Mouse (Mus musculus) heart, embryonic 16.5 days (tissue): ENCODE data around the gene Tmem185b. TPM values are rescaled to one million over a fixed set of nuclear protein-coding genes. Genes with fewer than 3 reads are reported as not detected.

Experiments
- ATAC-seq: fragments of 200-750 bp; cut with Nextera tagmentation; replicated peaks from 2 replicates; pipeline ENCODE4 v1.8.0; 2017; ENCODE audit warnings: moderate number of reproducible peaks; ENCODE audit not compliant: insufficient read depth, low FRiP score; ENCODE audit errors: extremely low read depth
- H3K27ac ChIP-seq: fragments of 300-500 bp; sonication (generic); 2 replicates; pipeline ENCODE4 v1.5.1; 2014; ENCODE audit warnings: mild to moderate bottlenecking, low read length, control low read depth, moderate library complexity
- H3K27me3 ChIP-seq: fragments of 300-500 bp; sonication (generic); 2 replicates; pipeline ENCODE4 v1.6.1; 2014; ENCODE audit warnings: low read length, mixed read lengths; ENCODE audit not compliant: control insufficient read depth, insufficient read depth
- H3K36me3 ChIP-seq: fragments of 300-500 bp; sonication (generic); 2 replicates; pipeline ENCODE4 v1.6.1; 2014; ENCODE audit not compliant: control insufficient read depth, insufficient read depth
- H3K4me1 ChIP-seq: fragments of 300-500 bp; sonication (generic); 2 replicates; pipeline ENCODE4 v1.6.1; 2014; ENCODE audit warnings: low read length, mixed read lengths; ENCODE audit not compliant: control insufficient read depth, insufficient read depth
- H3K4me2 ChIP-seq: fragments of 300-500 bp; sonication (generic); 2 replicates; pipeline ENCODE4 v1.6.1; 2014; ENCODE audit warnings: low read depth, mild to moderate bottlenecking, control low read depth, low read length
- H3K4me3 ChIP-seq: fragments of 300-500 bp; sonication (generic); 2 replicates; pipeline ENCODE4 v1.5.1; 2014; ENCODE audit warnings: mild to moderate bottlenecking, control low read depth, low read length
- H3K9ac ChIP-seq: fragments of 300-500 bp; sonication (generic); 2 replicates; pipeline ENCODE4 v1.6.1; 2014; ENCODE audit warnings: low read length, control low read depth
- H3K9me3 ChIP-seq: fragments of 300-500 bp; sonication (generic); replicated peaks from 2 replicates; pipeline ENCODE4 v1.6.1; 2016; ENCODE audit warnings: low read length; ENCODE audit not compliant: control insufficient read depth
- WGBS: fragments of 180-500 bp; shearing (Covaris S2); extraction: QIAGEN DNeasy Blood & Tissue Kit; methylation state at CpG from one replicate; pipeline ENCODE4 v1.1.7; 2014; 5-methylcytosine and 5-hydroxymethylcytosine counted together
- polyA plus RNA-seq: library from polyadenylated mRNA; unstranded; fragments of >200 nt; fragmentation: Nextera tagmentation; extraction: Ambion mirVana; gene quantifications from 2 replicates; pipeline ENCODE4 v1.2.1, GENCODE M21; 2015

Gene Tmem185b
- 24.7 and 25.8 TPM in 2 replicates for polyA plus RNA-seq

DNA sequence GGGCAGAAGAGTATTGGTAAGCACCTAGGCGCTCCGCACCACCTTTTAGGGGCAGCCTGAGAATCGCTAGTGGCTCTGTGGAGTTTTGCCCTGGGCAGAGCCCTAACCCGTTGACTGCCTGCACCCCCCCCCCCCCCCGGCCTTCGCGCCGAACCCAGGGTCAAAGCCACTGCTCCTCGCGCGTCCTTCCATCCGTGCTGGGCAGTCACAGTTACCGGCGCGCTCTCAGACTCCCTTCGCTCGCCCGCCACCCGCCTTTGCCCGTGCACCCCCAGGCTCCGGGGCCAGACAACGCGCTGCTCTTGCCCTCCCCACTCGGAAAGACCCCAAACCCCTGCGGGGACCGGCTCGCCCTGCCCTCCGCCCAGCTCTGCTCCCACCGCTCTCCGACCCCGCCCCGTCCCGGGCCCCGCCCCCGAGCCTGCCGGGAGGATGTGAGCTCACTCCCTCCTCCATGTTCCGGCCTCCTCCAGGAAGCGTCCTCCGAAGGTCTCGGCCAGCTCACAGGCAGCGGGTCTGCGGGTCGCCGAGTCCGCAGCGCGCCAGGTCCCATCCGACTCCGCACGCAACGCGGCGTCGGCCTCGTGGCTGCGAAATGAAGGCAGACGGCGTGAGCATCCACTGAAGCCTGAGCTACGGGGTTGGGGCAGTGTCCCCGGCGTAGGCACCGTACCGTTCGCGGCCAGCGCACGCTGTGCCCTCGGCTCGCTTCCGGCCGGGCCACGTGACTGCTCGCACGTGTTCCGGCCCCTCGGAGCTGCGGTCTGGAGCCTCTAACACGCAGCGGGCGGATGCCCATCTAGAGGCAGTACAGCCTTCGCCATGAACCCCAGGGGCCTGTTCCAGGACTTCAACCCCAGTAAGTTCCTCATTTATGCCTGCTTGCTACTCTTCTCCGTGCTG is at the start of gene Tmem185b:
Tmem185b (plus strand) TSS at position 472 of the 903 bp plus-strand sequence.
- H3K27ac ChIP-seq = peak within 1 kb of the TSS; percentile 90
- H3K9me3 ChIP-seq = peaks cover 11% of the 10 kb centered on the region
- H3K36me3 ChIP-seq = peaks cover 25% of the 10 kb centered on the region
- peak; percentile 96 for ATAC-seq
- H3K9ac ChIP-seq = peak within 1 kb of the TSS; percentile 87
- peak within 1 kb of the TSS; percentile 75 for H3K4me3 ChIP-seq
- peak within 1 kb of the TSS; percentile 71 for H3K4me2 ChIP-seq
- peaks cover 20% of the 10 kb centered on the region for H3K4me1 ChIP-seq
- H3K27me3 ChIP-seq = no peaks in the 10 kb centered on the region
- WGBS = 1% methylated on average over 78 of the region's 82 CpGs

DNA sequence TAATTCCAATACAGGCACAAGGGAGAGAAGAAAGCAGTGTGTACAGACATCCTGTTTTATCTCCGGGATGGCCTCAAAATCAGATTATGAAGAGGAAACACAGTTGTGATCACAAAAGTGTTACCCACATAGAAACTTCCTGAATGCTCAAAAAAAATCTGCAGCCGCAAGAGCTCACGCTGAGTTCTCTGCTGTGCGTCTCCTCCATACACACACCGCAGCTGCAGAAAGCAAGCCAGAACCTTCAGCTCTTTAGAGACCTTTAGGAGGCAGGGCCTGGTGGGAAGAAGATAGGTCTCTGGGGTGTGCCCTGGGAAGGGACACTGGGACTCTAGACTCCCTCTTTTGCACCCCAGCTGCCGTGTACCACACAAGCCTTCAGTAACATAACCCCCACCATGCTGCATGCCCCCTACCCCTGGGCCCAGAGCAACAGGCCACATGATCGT is 49.0 kb upstream of the Tmem185b start:
- ATAC-seq = no peak
- no peak overlapping the region for H3K9ac ChIP-seq
- peaks cover 9% of the 10 kb centered on the region for H3K4me1 ChIP-seq
- H3K9me3 ChIP-seq = no peaks in the 10 kb centered on the region
- WGBS = 66% methylated on average over 7 of the region's 7 CpGs
- H3K27ac ChIP-seq = no peak overlapping the region
- no peaks in the 10 kb centered on the region for H3K27me3 ChIP-seq
- H3K4me2 ChIP-seq = no peak overlapping the region
- no peak overlapping the region for H3K4me3 ChIP-seq
- H3K36me3 ChIP-seq = peaks cover 37% of the 10 kb centered on the region

DNA sequence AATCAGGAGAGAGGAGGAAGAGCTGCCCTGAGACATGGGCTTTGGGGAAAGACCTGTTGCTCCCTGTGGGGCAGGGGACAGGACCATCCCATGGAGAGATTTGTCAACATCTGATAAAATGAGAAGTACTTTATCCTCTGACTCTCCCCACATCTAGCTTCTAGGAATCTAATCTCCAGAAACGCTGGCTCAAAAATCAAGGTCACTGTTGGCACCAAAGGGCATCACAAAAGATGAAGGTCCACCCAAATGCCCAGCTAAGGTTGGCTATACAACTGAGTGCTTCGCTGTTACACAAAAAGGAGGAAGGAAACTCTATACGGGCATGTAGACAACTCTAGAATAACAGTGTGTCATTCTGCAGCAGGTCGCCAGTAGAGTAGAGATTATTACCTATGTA is 46.3 kb upstream of the Tmem185b start:
- 64% methylated on average over 4 of the region's 4 CpGs for WGBS
- no peaks in the 10 kb centered on the region for H3K27me3 ChIP-seq
- H3K4me2 ChIP-seq = no peak overlapping the region
- no peak overlapping the region for H3K9ac ChIP-seq
- H3K36me3 ChIP-seq = peaks cover 30% of the 10 kb centered on the region
- peaks cover 8% of the 10 kb centered on the region; the same call in 1 of the 2 replicates for H3K4me1 ChIP-seq
- H3K27ac ChIP-seq = no peak overlapping the region
- ATAC-seq = no peak
- no peaks in the 10 kb centered on the region for H3K9me3 ChIP-seq
- H3K4me3 ChIP-seq = no peak overlapping the region

DNA sequence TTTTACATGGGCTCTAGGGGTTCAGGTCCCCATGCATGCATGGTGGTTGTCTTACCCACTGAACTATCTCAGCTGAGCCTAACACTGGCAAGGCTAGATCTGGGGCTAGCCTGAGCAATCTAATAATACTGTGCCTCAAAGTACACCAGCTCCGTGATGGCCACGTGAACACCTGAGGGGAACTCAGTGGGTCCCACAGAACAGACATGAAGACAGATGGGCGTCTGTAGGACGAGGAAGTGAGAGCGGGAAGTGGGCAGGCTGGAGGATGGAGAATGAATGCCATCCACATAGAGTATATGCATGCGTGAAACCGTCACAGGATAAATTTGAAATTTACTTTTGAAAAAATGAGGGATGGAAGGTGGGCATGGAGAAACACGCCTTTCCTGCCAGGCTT is 45.3 kb upstream of the Tmem185b start:
- Histone ChIP-seq H3K9me3 (no peaks in the 10 kb centered on the region), H3K9ac (no peak overlapping the region), H3K27me3 (no peaks in the 10 kb centered on the region), H3K36me3 (peaks cover 23% of the 10 kb centered on the region), H3K4me2 (no peak overlapping the region), H3K27ac (no peak overlapping the region), H3K4me3 (no peak overlapping the region), H3K4me1 (peaks cover 8% of the 10 kb centered on the region)
- ATAC-seq = no peak
- 91% methylated on average over 8 of the region's 8 CpGs for WGBS

DNA sequence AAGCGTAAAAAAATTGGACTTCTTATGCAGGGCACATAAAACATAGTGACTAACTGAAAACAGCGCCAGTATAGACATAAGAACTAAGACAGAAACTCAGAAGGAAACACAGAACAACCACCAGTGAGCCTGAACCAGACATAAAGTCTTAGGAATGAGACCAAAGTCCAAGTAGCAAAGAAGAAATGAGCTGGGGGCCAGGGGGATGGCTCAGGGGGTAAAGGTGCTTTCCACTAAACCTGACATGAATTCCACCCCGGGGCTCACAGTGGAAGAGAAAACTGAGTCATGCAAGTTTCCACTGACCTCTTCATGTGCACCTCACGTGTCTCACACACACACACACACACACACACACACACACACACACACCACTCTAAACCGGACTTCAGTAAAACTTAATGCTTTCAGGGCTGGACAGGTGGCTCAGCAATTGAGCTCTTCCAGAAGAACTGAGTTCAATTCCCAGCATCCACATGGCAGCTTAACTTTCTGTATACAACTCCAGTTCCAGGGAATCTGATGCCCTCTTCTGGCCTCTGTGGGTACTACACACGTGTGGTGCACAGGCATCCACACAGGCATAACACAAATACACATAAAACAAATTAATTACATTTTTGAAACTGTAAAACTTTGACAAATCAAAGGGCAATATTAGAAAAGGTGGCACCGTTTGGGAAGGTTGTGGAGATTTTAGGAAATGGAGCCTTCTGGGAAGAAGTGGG is 44.6 kb upstream of the Tmem185b start:
- H3K27me3 ChIP-seq = no peaks in the 10 kb centered on the region
- no peak overlapping the region for H3K4me3 ChIP-seq
- no peaks in the 10 kb centered on the region for H3K9me3 ChIP-seq
- H3K9ac ChIP-seq = no peak overlapping the region
- no peak for ATAC-seq
- H3K4me2 ChIP-seq = no peak overlapping the region
- H3K4me1 ChIP-seq = peaks cover 13% of the 10 kb centered on the region
- H3K36me3 ChIP-seq = peaks cover 18% of the 10 kb centered on the region
- H3K27ac ChIP-seq = no peak overlapping the region
- 91% methylated on average over 7 of the region's 7 CpGs for WGBS

DNA sequence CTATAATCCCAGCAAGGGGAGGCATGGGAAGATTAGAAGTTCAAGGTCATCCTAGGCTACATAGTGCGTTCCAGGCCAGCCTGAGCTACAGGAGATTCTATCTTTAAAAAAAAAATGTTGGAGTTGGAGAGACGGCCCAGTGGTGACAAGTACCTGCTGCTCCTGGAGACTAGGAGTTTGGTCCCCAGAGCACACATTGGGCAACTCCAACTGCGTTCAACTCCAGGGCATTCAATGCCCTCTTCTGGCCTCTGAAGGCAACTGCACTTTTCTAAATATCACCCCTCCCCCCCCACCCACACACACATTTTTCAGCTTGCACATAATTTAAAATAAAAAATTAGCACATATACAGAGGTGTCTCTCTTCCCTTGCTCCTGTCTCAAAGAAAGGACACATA is 43.1 kb upstream of the Tmem185b start:
- no peaks in the 10 kb centered on the region for H3K27me3 ChIP-seq
- H3K36me3 ChIP-seq = peaks cover 9% of the 10 kb centered on the region
- no peak overlapping the region for H3K9ac ChIP-seq
- no peak overlapping the region for H3K4me3 ChIP-seq
- H3K4me2 ChIP-seq = no peak overlapping the region
- H3K27ac ChIP-seq = no peak overlapping the region
- H3K4me1 ChIP-seq = peaks cover 25% of the 10 kb centered on the region
- H3K9me3 ChIP-seq = no peaks in the 10 kb centered on the region
- WGBS = 56% methylated on average over 3 of the region's 3 CpGs
- no peak for ATAC-seq

DNA sequence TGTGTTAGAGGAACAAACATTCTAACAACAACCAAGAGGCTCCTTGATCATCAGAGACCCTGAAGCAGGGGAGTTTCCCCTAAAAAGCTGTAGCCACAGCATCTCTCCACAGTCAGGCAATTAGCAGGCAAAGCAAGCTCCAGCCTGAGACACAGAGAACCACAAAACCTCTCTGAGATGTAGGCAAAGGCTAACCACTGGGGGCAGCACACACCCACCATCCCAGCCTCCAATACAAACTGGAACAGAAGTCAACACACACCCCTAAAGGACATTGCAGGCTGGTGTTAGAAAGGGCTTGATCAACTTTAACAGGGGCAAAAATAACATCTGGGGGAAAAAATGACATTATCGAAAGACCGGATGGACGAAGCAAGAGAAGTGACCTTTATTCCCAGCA is 41.5 kb upstream of the Tmem185b start:
- no peak overlapping the region for H3K4me3 ChIP-seq
- no peak overlapping the region for H3K4me2 ChIP-seq
- 44% methylated on average over 3 of the region's 3 CpGs for WGBS
- peak; percentile 46; the same call in 1 of the 2 replicates for ATAC-seq
- peaks cover 34% of the 10 kb centered on the region for H3K4me1 ChIP-seq
- H3K36me3 ChIP-seq = peaks cover 9% of the 10 kb centered on the region
- H3K9ac ChIP-seq = no peak overlapping the region
- no peaks in the 10 kb centered on the region for H3K9me3 ChIP-seq
- no peak overlapping the region for H3K27ac ChIP-seq
- H3K27me3 ChIP-seq = no peaks in the 10 kb centered on the region

DNA sequence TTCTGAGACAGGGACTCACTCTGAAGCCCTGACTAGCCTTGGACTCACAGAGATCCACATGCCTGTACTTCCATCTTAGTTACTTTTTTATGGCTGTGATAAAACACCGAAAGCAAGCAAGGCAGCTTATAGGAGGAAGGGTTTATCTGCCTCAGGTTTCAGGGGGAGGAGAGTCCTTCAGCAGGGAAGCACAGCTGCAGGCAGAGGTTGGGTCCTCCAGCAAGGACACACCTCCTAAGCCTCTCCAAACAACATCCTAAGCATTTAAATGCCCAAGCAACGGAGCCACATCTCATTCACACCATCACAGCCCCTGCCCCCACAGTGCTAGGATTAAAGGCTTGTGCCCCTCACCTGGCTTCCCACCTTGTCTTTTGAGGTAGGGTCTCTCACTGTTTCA is 40.1 kb upstream of the Tmem185b start:
- 18% methylated on average over 2 of the region's 2 CpGs for WGBS
- Histone ChIP-seq H3K4me3 (no peak overlapping the region), H3K36me3 (peaks cover 6% of the 10 kb centered on the region), H3K9me3 (no peaks in the 10 kb centered on the region), H3K4me1 (peaks cover 34% of the 10 kb centered on the region), H3K27me3 (no peaks in the 10 kb centered on the region), H3K4me2 (no peak overlapping the region), H3K9ac (no peak overlapping the region), H3K27ac (no peak overlapping the region)
- no peak for ATAC-seq
